Mouse (Mus musculus) liver, embryonic 12.5 days (tissue): ENCODE results near the gene Eif4g1. TPM values are rescaled to one million over a fixed set of nuclear protein-coding genes. Genes with fewer than 3 reads are reported as not detected.
"Not testable (repeated sequence)": the region's sequence is repeated elsewhere in the genome, so short reads cannot be mapped to it uniquely, and the experiment has no call there.

ENCODE experiments used
- ATAC-seq: fragments of 200-750 bp; cut with Nextera tagmentation; 2 replicates; pipeline ENCODE4 v1.8.0; 2017; ENCODE audit warnings: moderate number of reproducible peaks, mild to moderate bottlenecking, moderate library complexity
- H3K27ac ChIP-seq: fragments of 300-500 bp; sonication (generic); 2 replicates; pipeline ENCODE4 v1.5.1; 2016; ENCODE audit warnings: mild to moderate bottlenecking
- H3K27me3 ChIP-seq: fragments of 300-500 bp; sonication (generic); replicated peaks from 2 replicates; pipeline ENCODE4 v1.6.1; 2016; ENCODE audit warnings: mild to moderate bottlenecking, moderate library complexity
- H3K36me3 ChIP-seq: fragments of 300-500 bp; sonication (generic); 2 replicates; pipeline ENCODE4 v1.6.1; 2016; ENCODE audit warnings: mild to moderate bottlenecking, moderate library complexity
- H3K4me1 ChIP-seq: fragments of 300-500 bp; sonication (generic); 2 replicates; pipeline ENCODE4 v1.6.1; 2016
- H3K4me2 ChIP-seq: fragments of 300-500 bp; sonication (generic); 2 replicates; pipeline ENCODE4 v1.6.1; 2016; ENCODE audit warnings: mild to moderate bottlenecking, moderate library complexity
- H3K4me3 ChIP-seq: fragments of 300-500 bp; sonication (generic); 2 replicates; pipeline ENCODE4 v1.5.1; 2016; ENCODE audit warnings: mild to moderate bottlenecking, moderate library complexity
- H3K9ac ChIP-seq: fragments of 300-500 bp; sonication (generic); 2 replicates; pipeline ENCODE4 v1.6.1; 2016; ENCODE audit warnings: mild to moderate bottlenecking, moderate library complexity
- H3K9me3 ChIP-seq: fragments of 300-500 bp; sonication (generic); replicated peaks from 2 replicates; pipeline ENCODE4 v1.6.1; 2016; ENCODE audit warnings: mild to moderate bottlenecking, moderate library complexity
- WGBS: fragments of 180-500 bp; shearing (Covaris S2); methylation state at CpG from one replicate; pipeline ENCODE4 v1.1.7; 2016; ENCODE audit not compliant: insufficient replicate concordance; 5-methylcytosine and 5-hydroxymethylcytosine counted together
- polyA plus RNA-seq: library from polyadenylated mRNA; unstranded; fragments of >200 nt; fragmentation: Nextera tagmentation; extraction: Ambion mirVana; gene quantifications from 2 replicates; pipeline ENCODE4 v1.2.1, GENCODE M21; 2016

Gene Eif4g1
- 180 and 187 TPM in 2 replicates for polyA plus RNA-seq

DNA sequence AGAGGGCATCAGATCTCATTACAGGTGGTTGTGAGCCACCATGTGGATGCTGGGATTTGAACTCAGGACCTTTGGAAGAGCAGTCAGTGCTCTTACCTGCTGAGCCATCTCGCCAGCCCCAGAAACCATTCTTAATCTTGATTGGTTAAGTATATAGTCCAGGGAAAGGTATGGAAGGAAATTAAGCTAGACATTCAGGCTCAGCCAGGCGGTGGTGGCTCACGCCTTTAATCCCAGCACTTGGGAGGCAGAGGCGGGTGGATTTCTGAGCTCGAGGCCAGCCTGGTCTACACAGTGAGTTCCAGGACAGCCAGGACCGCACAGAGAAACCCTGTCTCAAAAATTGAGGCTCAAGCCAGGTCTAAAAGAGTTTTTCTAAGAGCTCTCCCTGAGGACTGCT, at the start of gene Eif4g1:
Eif4g1 (plus strand) TSS at position 301 of the 400 bp plus-strand sequence.
- H3K27ac ChIP-seq, H3K4me2 ChIP-seq, ATAC-seq, H3K4me3 ChIP-seq, H3K9me3 ChIP-seq, H3K9ac ChIP-seq, H3K27me3 ChIP-seq: not testable (repeated sequence)
- WGBS: 75% methylated on average over 5 of the region's 6 CpGs
- Histone ChIP-seq H3K36me3 (peaks cover 17% of the 10 kb centered on the region), H3K4me1 (peaks cover 10% of the 10 kb centered on the region)

DNA sequence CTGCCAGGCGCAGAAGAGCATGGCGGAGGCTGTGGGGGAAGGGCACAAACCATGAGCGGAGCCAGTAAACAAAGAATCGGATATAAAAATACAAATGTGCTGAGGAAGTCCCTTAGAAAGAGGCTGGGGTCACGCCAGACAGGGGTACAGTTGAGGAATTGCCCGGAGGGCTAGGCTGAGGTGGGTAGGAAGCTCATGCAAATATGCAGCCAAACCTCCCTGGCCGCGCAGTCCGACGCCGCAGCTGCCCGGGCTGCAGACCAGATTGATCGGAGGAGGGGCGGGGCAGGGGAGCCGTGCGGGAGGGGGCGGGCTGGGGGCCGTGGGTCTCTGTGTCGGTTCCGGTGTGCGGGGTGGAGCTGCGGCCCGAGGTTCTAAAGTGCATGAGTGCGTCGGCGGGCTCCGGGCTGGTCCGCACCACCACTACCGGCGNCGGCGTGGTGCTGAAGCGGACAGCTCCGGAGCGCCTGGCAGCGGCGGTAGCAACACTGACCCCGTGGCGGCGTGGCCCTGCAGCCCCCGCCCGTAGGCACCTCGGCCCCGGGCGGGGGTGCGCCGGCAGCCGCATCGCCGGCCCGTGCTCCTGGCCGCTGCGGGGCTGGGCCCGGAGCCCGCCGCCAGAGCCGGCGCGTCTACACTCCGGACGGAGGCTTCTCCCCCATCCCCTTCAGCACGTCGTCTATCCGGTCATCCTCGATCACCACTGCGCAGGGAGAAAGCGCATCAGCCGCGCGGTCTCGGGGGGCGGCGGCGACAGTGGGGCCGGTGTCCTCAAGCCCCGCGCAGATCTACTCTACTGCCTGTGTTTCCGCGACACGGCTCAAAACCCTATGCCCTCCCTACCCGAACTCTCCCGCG, 48.3 kb upstream of the Eif4g1 start:
- WGBS: 5% methylated on average over 79 of the region's 83 CpGs
- H3K27me3 ChIP-seq: peaks cover 71% of the 10 kb centered on the region

DNA sequence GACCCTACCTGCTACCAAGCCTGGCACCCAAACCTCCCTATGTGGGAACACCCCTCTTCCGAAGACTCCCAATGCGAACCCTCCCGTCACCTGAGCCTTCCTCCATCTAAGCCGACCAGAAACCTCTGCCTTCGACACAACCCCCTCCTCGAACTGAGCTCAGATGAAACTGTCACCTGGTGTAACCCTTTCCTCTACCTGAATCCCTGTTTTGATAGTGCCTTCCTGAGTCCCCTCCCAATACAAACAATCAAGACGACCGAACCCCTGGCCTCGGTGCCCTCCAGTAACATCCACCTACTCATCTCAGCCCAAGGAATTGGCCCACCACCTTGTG, 47.7 kb upstream of the Eif4g1 start:
- no peak overlapping the region for H3K27ac ChIP-seq
- ATAC-seq: no peak; the same call in 1 of the 2 replicates
- WGBS: under 1% methylated on average over 9 of the region's 9 CpGs
- peaks cover 76% of the 10 kb centered on the region for H3K27me3 ChIP-seq
- H3K36me3 ChIP-seq: peaks cover 5% of the 10 kb centered on the region; the same call in 1 of the 2 replicates
- H3K4me2 ChIP-seq: peak overlapping the region; percentile 99
- peaks cover 36% of the 10 kb centered on the region for H3K4me1 ChIP-seq
- H3K9me3 ChIP-seq: no peaks in the 10 kb centered on the region
- peak overlapping the region; percentile 69 for H3K4me3 ChIP-seq
- H3K9ac ChIP-seq: no peak overlapping the region

More for the DNA sequence above, 48.3 kb upstream of the Eif4g1 start:
- ATAC-seq: peak; percentile 22; the same call in 1 of the 2 replicates
- Histone ChIP-seq H3K9ac (no peak overlapping the region), H3K27ac (no peak overlapping the region), H3K4me1 (peaks cover 36% of the 10 kb centered on the region), H3K4me2 (peak overlapping the region; percentile 99), H3K36me3 (peaks cover 5% of the 10 kb centered on the region; the same call in 1 of the 2 replicates), H3K9me3 (no peaks in the 10 kb centered on the region), H3K4me3 (peak overlapping the region; percentile 69)

GRCm38 (mm10) chr16:20620751-20621190, 47.3 kb upstream of the Eif4g1 start:
- under 1% methylated on average over 32 of the region's 32 CpGs for WGBS
- no peak overlapping the region for H3K27ac ChIP-seq
- no peaks in the 10 kb centered on the region for H3K9me3 ChIP-seq
- H3K4me1 ChIP-seq: peaks cover 36% of the 10 kb centered on the region
- peaks cover 5% of the 10 kb centered on the region; the same call in 1 of the 2 replicates for H3K36me3 ChIP-seq
- ATAC-seq: peak; percentile 4; the same call in 1 of the 2 replicates
- H3K27me3 ChIP-seq: peaks cover 80% of the 10 kb centered on the region
- H3K4me2 ChIP-seq: peak overlapping the region; percentile 99
- peak overlapping the region; percentile 63 for H3K9ac ChIP-seq
- peak overlapping the region; percentile 69 for H3K4me3 ChIP-seq

DNA sequence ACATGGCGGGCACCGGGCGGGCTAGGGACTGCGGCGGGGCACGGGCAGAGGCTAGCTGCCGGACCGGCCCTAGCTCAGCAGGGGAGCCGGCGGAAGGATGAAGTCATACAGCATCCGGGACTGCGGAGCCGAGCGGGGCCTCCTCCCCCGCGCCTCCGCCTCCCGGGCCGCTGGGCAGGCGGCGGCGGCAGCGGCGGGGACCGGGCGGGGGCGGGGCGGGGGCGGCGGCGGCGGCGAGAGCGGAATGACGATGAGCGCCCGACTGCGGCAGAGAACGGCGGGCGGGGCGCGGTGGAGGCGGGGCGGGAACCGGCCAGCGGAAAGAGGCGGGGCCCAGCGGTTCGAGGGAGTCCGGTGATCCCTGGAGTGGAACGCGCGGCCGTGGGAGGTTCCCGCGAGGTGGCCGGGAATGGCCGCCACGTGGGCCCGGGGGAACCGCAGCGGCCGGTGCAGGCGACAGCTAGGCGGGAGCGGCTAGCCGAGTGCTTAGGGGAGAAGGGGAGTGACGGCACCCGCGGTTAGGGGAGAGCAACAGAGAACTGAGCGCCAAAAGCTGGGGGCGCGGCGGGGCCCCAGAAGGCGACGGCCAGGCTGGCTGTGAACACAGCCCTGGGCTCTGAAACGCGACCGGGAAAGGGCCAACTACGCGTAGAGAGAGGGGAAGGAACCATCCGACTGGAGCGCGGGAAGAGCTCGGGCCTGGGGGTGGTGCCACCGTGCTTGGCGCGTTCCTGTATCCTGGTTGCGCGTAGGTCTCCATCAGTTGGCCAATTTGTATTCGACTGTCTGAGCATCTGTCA, 46.7 kb upstream of the Eif4g1 start, which contains the start of gene Camk2n2:
Camk2n2 (minus strand) TSS at position 97 of the 800 bp plus-strand sequence.
- H3K27ac ChIP-seq: peak within 1 kb of the TSS; percentile 39; the same call in 1 of the 2 replicates

GRCm38 (mm10) chr16:20621991-20622685, 46.0 kb upstream of the Eif4g1 start:
- peaks cover 90% of the 10 kb centered on the region for H3K27me3 ChIP-seq

More for the DNA sequence above, 46.7 kb upstream of the Eif4g1 start, which contains the start of gene Camk2n2:
- peak within 1 kb of the TSS; percentile 69 for H3K4me3 ChIP-seq
- peak within 1 kb of the TSS; percentile 99 for H3K4me2 ChIP-seq
- WGBS: 1% methylated on average over 88 of the region's 92 CpGs
- peak; percentile 71 for ATAC-seq
- peaks cover 36% of the 10 kb centered on the region for H3K4me1 ChIP-seq
- H3K9me3 ChIP-seq: no peaks in the 10 kb centered on the region
- 0 out of 2 replicates have a peak, but pooled peaks cover 5% of the 10 kb centered on the region for H3K36me3 ChIP-seq
- H3K27me3 ChIP-seq: peaks cover 83% of the 10 kb centered on the region
- H3K9ac ChIP-seq: peak within 1 kb of the TSS; percentile 63

GRCm38 (mm10) chr16:20623211-20623610, 44.9 kb upstream of the Eif4g1 start:
- no peak for ATAC-seq
- Histone ChIP-seq H3K27ac (no peak overlapping the region), H3K4me2 (no peak overlapping the region), H3K27me3 (peaks cover 89% of the 10 kb centered on the region), H3K4me1 (peaks cover 36% of the 10 kb centered on the region), H3K9me3 (no peaks in the 10 kb centered on the region), H3K4me3 (no peak overlapping the region), H3K36me3 (no peaks in the 10 kb centered on the region), H3K9ac (no peak overlapping the region)
- WGBS: 65% methylated on average over 2 of the region's 2 CpGs

More at GRCm38 (mm10) chr16:20621991-20622685, 46.0 kb upstream of the Eif4g1 start:
- H3K4me1 ChIP-seq: peaks cover 36% of the 10 kb centered on the region
- WGBS: under 1% methylated on average over 36 of the region's 37 CpGs
- H3K9me3 ChIP-seq: no peaks in the 10 kb centered on the region
- peak overlapping the region; percentile 39; the same call in 1 of the 2 replicates for H3K27ac ChIP-seq
- peak; percentile 41 for ATAC-seq
- peak overlapping the region; percentile 63 for H3K9ac ChIP-seq
- 0 out of 2 replicates have a peak, but pooled peaks cover 5% of the 10 kb centered on the region for H3K36me3 ChIP-seq
- H3K4me3 ChIP-seq: peak overlapping the region; percentile 69
- H3K4me2 ChIP-seq: peak overlapping the region; percentile 99

- Histone ChIP-seq H3K27me3 (peaks cover 80% of the 10 kb centered on the region), H3K4me2 (no peak overlapping the region), H3K4me1 (peaks cover 7% of the 10 kb centered on the region; the same call in 1 of the 2 replicates), H3K9ac (no peak overlapping the region), H3K36me3 (no peaks in the 10 kb centered on the region), H3K4me3 (no peak overlapping the region), H3K27ac (no peak overlapping the region), H3K9me3 (no peaks in the 10 kb centered on the region)
- 64% methylated on average over 11 of the region's 11 CpGs for WGBS
- no peak for ATAC-seq
Measured at GRCm38 (mm10) chr16:20628871-20629391, 39.2 kb upstream of the Eif4g1 start.

DNA sequence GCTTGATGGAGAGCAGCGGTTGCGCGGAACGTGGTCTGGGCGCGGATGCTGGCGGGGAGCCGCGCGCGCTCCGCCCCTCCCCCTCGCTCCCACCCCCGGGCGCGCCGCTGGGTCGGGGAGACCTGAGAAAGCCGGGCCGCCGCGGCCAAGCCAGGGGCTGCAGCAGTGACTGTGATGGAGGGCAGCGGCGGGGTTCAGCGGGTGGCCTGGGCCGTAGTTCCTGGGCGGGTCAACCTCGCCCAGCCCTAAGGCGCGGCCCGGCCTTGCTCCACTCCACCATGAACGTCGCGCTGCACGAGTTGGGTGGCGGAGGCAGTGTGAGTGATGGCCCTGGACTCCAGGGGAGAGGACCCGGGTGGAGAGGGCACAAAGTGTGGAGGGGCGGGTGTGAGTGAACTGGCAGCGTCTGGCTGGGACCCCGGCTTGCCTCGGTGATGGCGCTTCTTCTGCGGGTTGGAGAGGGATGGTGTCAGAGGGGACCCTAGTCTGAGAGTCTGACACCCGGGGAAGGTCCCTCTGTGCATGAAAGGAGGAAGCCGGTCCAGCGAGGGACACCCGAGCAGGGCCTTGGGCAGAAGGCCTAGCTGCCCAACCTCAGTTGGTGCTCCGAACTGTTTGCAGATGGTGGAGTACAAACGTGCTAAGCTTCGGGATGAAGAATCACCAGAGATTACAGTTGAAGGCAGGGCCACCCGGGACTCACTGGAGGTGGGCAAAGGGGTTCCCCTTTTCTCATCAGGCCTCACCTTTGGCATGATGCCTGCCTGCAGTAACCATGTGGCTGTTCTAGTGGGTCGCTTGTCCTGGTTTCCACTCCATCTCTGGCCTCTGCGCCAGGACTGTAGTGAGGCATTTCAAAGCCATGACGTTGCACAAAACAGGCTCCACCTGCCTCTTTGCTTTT, 38.1 kb upstream of the Eif4g1 start, which contains the start of gene Ece2:
Ece2 (plus strand) TSS at position 98 of the 904 bp plus-strand sequence.
- H3K4me2 ChIP-seq: peak within 1 kb of the TSS; percentile 75
- H3K4me3 ChIP-seq: peak within 1 kb of the TSS; percentile 49
- WGBS: 12% methylated on average over 54 of the region's 54 CpGs
- H3K27ac ChIP-seq: no peak within 1 kb of the TSS
- peaks cover 7% of the 10 kb centered on the region; the same call in 1 of the 2 replicates for H3K4me1 ChIP-seq
- ATAC-seq: no peak
- H3K36me3 ChIP-seq: no peaks in the 10 kb centered on the region
- H3K9me3 ChIP-seq: no peaks in the 10 kb centered on the region
- H3K9ac ChIP-seq: peak within 1 kb of the TSS; percentile 36
- H3K27me3 ChIP-seq: peaks cover 74% of the 10 kb centered on the region

GRCm38 (mm10) chr16:20637410-20637809, 30.7 kb upstream of the Eif4g1 start:
- Histone ChIP-seq H3K9me3 (no peaks in the 10 kb centered on the region), H3K4me3 (no peak overlapping the region), H3K4me2 (no peak overlapping the region), H3K9ac (no peak overlapping the region), H3K4me1 (no peaks in the 10 kb centered on the region), H3K27me3 (peaks cover 27% of the 10 kb centered on the region), H3K36me3 (no peaks in the 10 kb centered on the region), H3K27ac (no peak overlapping the region)
- ATAC-seq: no peak
- WGBS: 55% methylated on average over 8 of the region's 8 CpGs
